Mouse (Mus musculus): ENCODE measurements around the gene S100pbp.

Gene S100pbp

DNA sequence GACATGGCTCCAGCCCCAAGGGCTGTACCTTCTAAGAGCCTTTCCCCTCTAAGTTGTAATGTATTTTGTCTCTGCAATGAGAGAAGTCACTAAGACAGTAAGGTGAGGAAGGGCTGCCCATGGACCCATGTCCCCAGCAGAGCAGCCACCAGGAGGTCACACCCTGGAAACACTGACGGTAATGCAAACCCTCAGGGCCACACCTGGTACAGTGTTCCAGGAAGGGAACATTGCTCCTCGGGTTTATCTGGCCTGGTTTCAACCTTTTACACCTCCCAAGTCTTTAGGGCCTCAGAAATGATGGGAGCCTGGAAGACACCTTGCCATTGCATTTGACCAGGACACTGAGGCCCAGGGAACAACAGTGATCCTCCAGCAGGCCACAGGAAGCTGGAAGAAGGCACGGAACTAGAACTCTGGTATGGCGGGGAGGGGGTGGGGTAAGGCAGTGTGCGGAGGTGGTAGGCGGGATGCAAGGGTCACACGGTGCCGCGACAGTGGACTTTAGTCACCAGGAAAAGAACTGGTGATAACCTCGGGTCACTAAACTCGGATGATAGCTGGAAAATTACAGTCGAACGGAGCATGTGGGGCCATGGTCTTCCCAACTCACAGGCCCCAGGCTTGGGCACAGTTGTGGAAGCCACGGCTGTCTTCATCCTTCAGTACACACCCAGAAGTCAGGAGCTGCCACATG lies 87.2 kb downstream of the S100pbp start:
- no peak for DNase-seq (ENCODE audit: low spot score)
